Mouse (Mus musculus) hematopoietic stem cell, adult 5-6 weeks (primary cell): ENCODE measurements around the gene Arhgef28. TPM values are rescaled to one million over a fixed set of nuclear protein-coding genes. Genes with fewer than 3 reads are reported as not detected.

ENCODE experiments used
- ATAC-seq, 2 experiments: fragments of 125-278 bp in 1 of 2; replicated peaks in 1 of 2; 2 replicates each; pipeline ENCODE4 v1.8.0; 2016 to 2017; ENCODE audit warnings: inconsistent platforms in 2 of 2, mild to moderate bottlenecking in 2 of 2, moderate number of reproducible peaks in 2 of 2, low read depth in 1 of 2, moderate TSS enrichment in 1 of 2; ENCODE audit not compliant: low FRiP score in 2 of 2, poor library complexity in 2 of 2, severe bottlenecking in 2 of 2, insufficient read depth in 1 of 2, low TSS enrichment in 1 of 2
- total RNA-seq: library from RNA; stranded (forward); fragments of 172-1452, 232-1000 nt; gene quantifications from 2 replicates; pipeline ENCODE4 v1.2.3, GENCODE M21; 2017

Arhgef28 gene
- total RNA-seq, 1 experiment from 2014 or later, result 17.9 TPM

DNA sequence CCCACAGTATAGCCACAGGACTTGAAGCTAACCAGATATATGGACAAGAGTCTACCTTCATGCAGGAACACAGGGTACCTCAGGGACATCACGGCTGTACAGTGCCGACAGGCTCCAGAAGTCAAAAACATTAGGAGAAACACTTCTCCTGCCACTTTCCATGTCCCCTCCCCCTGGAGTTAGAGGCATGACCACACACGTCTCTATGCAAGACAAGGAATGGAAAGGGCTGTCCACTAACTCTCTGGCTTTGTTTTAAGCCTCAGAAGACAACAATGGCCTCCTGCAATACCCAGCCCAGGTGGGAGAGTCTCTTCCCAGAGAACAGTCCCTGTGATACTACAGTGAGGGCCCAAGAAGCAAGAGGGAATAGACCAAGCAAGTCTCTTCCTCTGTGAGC lies 191.3 kb downstream of the Arhgef28 start:
- no peak for ATAC-seq

GRCm38 (mm10) chr13:98013715-98014114 lies 192.5 kb downstream of the Arhgef28 start:
- ATAC-seq, result no peak

DNA sequence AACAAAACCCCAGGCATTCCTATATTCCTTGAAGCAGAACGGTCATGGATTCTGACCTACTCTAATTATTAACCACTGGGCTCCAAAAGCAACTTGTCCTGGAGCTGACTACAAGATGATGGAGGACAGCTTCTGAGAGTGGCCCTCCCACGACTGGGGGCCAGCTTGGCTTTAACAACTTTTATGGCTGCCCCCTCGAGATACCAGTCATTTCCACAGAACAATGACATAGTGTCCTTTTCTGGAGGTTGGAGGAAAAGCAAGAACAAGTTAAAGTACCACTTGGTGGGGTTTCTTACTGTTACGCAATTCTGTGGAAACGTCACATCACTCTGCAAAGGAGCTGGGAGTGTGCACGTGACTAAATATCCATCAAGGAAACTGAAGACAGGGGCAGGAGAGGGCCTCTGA lies 194.3 kb downstream of the Arhgef28 start:
- ATAC-seq, result no peak

- no peak; a peak in 1 of 4 replicates for ATAC-seq
Measured at GRCm38 (mm10) chr13:98009070-98009469, 197.2 kb downstream of the Arhgef28 start.

DNA sequence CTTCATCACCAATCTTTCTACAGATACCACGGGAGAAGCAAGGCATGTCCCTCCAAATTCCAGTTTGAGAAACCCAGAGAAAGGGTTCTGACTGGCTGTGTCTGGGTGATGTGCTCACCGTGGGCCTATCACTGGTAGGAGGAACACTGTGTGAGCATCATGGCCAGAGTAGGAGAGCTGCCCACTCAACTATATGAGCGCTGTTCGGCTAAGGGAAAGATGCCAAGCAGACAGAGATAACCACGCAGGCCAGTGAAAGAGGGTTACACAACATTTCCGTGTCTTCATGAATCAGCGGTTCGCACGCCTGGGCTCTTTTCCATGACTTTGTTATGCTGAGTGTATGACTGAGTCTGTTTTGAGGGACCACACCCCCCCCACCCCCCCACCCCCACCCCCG lies 197.7 kb downstream of the Arhgef28 start:
- peak; percentile 19 to 57; a peak in 3 of 4 replicates for ATAC-seq

DNA sequence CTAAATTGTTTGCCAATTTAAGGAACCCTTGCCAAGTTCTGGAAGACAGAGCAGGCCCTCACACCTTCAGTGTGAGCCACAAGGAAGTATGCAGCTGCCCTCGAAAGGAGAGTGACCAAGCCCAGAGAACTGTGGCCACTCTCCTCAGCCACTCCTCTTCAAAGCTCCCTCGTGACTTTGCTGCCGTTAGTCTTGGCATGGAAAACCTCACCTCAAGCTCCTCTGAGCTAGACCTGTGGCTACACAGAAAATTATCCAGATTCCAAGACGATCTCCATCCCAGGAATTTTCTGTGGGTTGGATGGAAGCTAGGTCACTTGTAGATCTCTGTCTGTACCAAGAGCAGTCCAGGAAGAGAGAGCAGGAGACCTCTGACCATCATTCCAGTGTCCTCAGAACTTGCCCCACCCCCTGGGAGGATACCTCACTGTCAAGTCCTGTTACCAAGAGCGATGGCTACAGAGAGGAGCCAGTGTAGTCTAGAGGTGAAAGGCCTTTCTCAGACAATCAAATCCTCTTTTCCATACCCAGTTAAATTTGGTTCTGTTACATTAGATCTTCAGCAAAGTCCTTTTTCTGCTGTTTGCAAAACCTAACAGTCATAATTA lies 200.5 kb downstream of the Arhgef28 start:
- ATAC-seq, result no peak

DNA sequence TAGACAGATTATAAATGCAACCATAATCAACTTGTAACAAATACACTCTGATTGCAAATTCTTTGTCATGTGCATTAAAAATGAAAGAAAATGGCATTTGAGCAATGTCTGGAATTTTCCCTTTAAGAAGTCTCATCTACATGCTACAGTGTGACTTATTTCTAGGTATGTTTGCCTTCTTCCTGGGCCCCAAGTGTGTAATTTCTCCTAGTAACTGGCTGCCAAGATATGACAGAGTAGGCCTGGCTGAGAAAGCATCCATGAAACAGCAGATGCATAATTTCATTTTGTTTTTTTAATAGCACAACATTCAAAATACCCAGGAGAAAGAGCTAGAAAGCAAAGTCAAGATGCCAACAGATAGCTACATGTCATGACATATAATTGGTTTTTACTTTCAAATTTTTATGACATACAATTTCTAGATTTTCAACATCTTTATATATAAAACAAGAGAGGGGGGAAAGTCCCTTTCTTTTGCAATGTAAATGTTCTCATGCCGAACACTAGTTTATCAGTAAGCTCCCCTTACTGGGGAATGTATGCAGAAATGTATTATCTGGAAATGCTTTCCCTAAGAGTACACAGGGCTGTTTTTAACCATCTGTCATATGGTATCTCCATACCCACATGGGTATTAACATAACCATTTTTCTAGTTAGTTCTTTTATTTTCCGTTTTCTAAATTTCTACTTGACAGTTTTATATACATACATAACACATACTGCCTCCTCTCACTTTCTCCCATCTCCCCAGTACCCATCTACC lies 201.4 kb downstream of the Arhgef28 start:
- ATAC-seq, result no peak

GRCm38 (mm10) chr13:98003690-98004089 lies 202.5 kb downstream of the Arhgef28 start:
- ATAC-seq, result no peak

DNA sequence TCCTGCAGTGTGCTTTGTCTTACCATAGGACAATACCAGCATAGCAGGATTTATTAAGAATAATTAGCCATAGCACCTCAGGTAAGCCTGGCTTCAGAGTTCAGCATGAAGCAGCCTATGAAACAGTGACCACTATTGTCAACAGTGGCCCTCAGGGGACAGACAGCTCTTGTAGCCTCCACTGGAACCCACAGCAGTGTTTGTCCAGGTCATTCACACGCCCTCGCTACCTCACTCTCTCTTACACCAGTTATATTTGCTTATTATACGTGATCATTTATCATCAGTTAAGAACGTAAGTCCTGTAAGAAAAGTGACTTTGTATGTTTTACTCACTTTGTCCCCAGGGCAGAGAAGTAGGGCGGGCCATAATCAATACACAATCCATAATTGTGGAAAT lies 203.6 kb downstream of the Arhgef28 start:
- ATAC-seq, result no peak

- ATAC-seq, result peak; percentile 58 to 60; a peak in 2 of 4 replicates
Measured at GRCm38 (mm10) chr13:98002121-98002520, 204.1 kb downstream of the Arhgef28 start.

DNA sequence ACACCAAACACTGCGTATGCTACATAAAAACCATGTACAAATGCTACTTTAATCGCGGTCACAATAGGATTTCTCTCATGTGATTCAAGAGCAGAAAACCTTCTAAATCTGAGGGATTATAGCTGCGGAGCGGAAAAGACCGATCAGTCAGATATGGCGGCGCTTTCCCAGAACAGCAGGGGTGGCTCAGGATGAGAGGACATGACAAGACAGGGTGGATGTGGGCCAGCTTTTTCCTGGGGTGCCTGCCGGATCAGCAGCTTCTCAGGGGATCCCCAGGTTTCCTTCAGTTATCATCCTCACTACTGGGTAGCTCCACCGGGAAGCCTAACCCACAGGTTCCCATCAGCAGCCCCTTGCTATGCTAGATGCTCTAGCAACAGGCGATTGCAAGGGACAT lies 204.5 kb downstream of the Arhgef28 start:
- no peak for ATAC-seq

DNA sequence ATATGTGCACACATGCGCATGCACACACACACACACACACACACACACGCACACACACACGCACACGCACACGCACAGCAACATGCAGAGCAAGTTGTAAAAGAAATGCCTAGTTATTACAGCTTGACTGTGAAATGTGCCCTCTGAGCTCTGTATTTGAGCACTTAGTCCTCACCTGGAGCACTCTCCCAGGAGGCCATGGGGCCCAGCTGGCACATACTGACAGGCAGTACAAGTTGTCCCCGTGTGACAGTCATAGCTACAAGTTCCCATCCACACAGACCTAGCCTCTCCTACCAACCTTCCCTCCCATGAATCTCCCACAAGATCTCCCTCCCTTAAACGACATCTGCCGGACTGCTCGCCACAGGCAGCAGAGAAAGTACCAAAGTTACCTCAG lies 205.4 kb downstream of the Arhgef28 start:
- no peak for ATAC-seq

DNA sequence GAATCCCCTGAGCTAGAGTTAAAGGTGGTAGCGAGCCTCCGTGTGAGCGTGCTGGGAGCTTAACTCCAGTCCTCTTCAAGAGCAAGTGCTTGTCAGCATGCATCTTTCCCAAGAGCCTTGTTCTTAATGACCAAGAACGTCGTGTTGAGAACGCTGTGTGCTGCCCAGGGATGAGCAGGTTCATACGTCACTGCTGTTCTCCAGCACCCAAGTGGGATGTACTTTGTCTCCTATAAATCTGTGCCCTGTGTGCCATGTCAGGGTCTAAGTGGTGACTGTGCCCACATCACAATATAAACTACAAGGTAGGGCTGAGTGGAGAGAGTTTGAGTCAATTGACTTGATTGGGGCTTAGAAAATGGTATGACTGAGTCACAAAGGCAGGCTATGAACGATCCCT lies 207.1 kb downstream of the Arhgef28 start:
- no peak for ATAC-seq

- no peak for ATAC-seq
Measured at GRCm38 (mm10) chr13:97998570-97998969, 207.7 kb downstream of the Arhgef28 start.

DNA sequence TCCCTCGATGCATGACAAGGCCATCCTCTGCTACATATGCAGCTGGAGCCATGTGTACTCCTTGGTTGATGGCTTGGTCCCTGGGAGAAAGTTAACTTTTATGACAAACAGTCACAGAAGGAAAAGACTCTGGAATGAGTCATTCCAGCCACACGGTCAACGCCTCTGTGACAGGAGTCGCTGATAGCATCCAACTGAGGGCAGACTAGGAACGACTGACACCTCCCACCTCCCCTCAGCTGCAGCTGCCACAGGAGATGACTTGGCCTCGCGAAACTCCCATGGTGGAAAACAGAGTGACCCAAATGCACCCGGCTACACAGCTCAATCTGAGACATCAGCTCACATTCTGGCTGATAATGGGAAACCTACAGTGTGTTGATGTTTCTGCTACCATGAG lies 215.3 kb downstream of the Arhgef28 start:
- no peak for ATAC-seq

DNA sequence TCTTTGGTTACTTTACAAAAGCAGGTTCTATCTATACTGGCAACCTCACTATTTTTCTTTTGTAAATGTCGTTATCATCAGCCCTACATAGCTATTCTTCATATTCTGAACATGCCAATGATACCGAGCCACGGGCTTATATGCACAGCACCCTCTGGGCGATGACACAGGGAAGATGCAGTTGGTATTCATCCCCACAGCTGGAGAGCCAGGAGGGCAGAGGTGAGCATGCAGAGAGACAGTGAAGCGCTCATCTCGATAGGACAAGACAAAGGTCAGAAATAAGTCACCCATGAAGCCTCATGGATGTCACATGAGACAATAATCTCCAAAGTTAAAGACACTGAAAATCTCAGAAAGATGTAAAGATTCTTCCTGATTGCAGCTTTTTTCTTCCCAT lies 217.4 kb downstream of the Arhgef28 start:
- ATAC-seq, result no peak

DNA sequence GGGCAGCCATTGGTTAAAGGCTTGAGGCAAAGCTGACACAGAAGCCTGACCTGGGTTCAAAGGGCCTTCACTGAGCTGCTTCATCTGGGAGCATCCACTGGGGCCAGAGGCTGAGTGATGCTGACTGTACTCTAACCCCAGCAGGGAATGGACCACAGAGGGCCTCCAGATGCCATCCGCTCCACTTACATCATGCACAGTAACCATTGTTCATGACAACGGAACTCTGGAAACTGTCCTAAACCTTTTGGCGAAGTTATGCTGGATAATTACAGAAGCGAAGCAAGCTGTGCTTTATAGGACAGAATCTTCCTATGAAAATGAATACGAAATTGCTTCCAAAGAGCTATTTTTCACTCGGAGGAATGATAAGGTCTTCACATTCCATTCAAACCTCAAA lies 219.5 kb downstream of the Arhgef28 start:
- ATAC-seq, result no peak

DNA sequence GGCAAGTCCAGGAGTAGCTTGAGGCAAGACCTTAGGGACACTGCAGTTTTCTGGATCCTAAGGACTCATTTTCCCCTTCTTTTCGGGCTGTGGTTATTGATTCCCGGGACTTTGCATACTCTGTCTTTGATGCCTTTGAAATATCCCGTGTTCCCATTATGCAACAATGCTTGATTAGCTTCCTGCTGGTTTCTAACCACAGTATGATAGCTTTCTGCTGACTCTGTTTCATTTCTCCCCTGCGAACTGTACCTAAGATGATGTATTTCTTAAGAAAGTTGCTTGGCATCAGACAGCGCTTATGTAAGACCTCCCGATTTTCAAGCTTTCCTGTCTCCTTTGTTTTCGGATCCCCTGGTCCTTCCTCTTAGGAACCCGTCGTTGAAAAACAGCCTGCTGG lies 229.1 kb downstream of the Arhgef28 start:
- ATAC-seq, result no peak

- ATAC-seq, result no peak
Measured at GRCm38 (mm10) chr13:97976642-97977041, 229.6 kb downstream of the Arhgef28 start.
